Mouse (Mus musculus): ENCODE measurements at regions not wholly inside any gene's neighbourhood (a gene's known extent, or its start where the extent isn't known, plus 50 kb on each side); places are given as distances from the start of the nearest gene placed in this dataset.
A peak's percentile ranks its signal among the peaks of the same experiment; 100 is the strongest.

GRCm38 (mm10) chr13:84133249-84133648, 88.8 kb upstream of the Tmem161b start:
- H3K4me1 ChIP-seq: no peaks in the 10 kb centered on the region
- H3K4me3 ChIP-seq: no peak overlapping the region
- no peak overlapping the region for H3K27ac ChIP-seq (replicated peaks)
- no peaks in the 10 kb centered on the region for H3K36me3 ChIP-seq
- DNase-seq (ENCODE audit: low spot score): no peak
- H3K9me3 ChIP-seq (replicated peaks): no peaks in the 10 kb centered on the region
- 96% methylated on average over 4 of the region's 4 CpGs for WGBS
- H3K27me3 ChIP-seq (ENCODE audit: low read depth, poor library complexity, severe bottlenecking): no peaks in the 10 kb centered on the region

GRCm38 (mm10) chr13:84140835-84141234, 81.3 kb upstream of the Tmem161b start:
- no peaks in the 10 kb centered on the region for H3K36me3 ChIP-seq
- no peaks in the 10 kb centered on the region for H3K27me3 ChIP-seq (ENCODE audit: low read depth, poor library complexity, severe bottlenecking)
- no peak overlapping the region for H3K27ac ChIP-seq (replicated peaks)
- DNase-seq (ENCODE audit: low spot score): no peak
- WGBS: 85% methylated on average over 1 of the region's 1 CpGs
- no peak overlapping the region for H3K4me3 ChIP-seq
- H3K9me3 ChIP-seq (replicated peaks): no peaks in the 10 kb centered on the region
- H3K4me1 ChIP-seq: no peaks in the 10 kb centered on the region

- no peaks in the 10 kb centered on the region for H3K9me3 ChIP-seq (replicated peaks)
- H3K4me3 ChIP-seq: no peak overlapping the region
- H3K27ac ChIP-seq (replicated peaks): no peak overlapping the region
- no peaks in the 10 kb centered on the region for H3K4me1 ChIP-seq
- H3K36me3 ChIP-seq: no peaks in the 10 kb centered on the region
- DNase-seq (ENCODE audit: low spot score): no peak
- H3K27me3 ChIP-seq (ENCODE audit: low read depth, poor library complexity, severe bottlenecking): no peaks in the 10 kb centered on the region
Observed at GRCm38 (mm10) chr13:84151300-84151699, 70.8 kb upstream of the Tmem161b start.

DNA sequence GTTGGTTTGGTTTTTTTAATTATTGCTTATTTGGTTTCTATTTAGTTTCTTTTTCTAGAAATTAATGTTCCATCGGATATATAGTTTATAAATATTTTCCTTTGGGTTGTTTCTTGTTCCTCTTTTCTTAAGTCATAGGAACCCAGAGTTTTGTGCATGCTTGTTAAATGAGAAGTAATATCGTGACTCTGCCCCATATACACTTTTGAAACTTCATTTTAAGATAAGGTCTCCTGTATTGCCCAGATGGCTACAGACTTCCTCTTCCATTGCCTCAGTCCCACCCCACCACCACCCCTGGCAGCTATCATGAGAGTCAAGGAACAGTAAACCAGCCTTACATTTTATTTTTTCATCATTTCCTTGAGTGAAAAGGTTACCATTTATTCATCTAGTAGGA, 69.4 kb upstream of the Tmem161b start:
- DNase-seq (ENCODE audit: low spot score): no peak
- no peaks in the 10 kb centered on the region for H3K27me3 ChIP-seq (ENCODE audit: low read depth, poor library complexity, severe bottlenecking)
- H3K27ac ChIP-seq (replicated peaks): no peak overlapping the region
- WGBS: 97% methylated on average over 2 of the region's 2 CpGs
- no peaks in the 10 kb centered on the region for H3K36me3 ChIP-seq
- H3K4me1 ChIP-seq: no peaks in the 10 kb centered on the region
- H3K9me3 ChIP-seq (replicated peaks): no peaks in the 10 kb centered on the region
- H3K4me3 ChIP-seq: no peak overlapping the region

- Histone ChIP-seq H3K9me3 (replicated peaks) (no peaks in the 10 kb centered on the region), H3K27ac (replicated peaks) (0 out of 2 replicates have a peak overlapping the region, but pooled peaks have one; percentile 33), H3K27me3 (ENCODE audit: low read depth, poor library complexity, severe bottlenecking) (no peaks in the 10 kb centered on the region), H3K4me3 (no peak overlapping the region), H3K4me1 (no peaks in the 10 kb centered on the region), H3K36me3 (no peaks in the 10 kb centered on the region)
- WGBS: 89% methylated on average over 4 of the region's 4 CpGs
- DNase-seq (ENCODE audit: low spot score): no peak
Observed at GRCm38 (mm10) chr13:84153743-84154142, 68.4 kb upstream of the Tmem161b start.
